Mouse (Mus musculus) thymus, postnatal 36 days (tissue): ENCODE data around the gene Qser1.

Experiments used
- DNase-seq, 2 experiments: peaks; one replicate each; pipeline ENCODE4 v3.0.0; 2022; ENCODE audit warnings: mixed read lengths in 2 of 2

Qser1 gene

DNA sequence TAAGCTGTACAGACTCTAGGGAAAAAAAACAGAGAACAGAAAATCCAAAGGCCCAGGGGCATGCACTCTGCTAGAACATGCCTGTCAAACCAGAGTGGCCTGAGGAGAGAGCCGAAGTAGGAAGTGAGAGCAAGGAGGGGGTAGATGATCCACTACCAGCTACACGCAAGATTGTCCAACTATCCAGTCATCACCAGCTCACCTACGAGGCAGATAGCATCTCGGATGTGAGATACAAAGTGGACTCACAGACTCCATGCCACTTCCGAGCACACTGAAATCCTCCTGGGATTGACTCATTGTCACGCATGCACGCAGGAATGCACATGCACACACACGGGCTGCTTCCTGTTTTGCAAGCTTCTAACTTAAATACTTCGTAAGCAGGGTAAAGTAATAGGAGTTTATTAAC lies 84.5 kb downstream of the Qser1 start:
- no peak for DNase-seq

DNA sequence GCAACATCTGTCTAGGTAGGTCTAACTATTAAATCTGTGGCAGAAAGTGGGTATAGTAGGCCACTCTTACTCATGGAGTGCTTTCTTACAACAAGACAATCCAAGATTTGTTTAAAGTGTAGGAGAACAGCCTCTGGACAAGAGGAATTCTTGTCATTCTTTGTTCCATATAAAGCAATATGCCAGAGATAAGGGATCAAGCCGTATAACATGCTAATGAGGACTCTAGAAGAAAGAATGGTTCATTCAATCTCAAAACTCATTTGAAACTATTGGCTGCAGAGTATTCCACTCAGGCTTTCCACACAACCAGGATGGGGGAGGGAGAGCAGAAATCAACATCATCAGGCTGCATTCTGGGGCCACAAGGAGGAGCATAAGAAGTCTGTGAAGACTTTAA lies 89.2 kb downstream of the Qser1 start:
- no peak for DNase-seq

DNA sequence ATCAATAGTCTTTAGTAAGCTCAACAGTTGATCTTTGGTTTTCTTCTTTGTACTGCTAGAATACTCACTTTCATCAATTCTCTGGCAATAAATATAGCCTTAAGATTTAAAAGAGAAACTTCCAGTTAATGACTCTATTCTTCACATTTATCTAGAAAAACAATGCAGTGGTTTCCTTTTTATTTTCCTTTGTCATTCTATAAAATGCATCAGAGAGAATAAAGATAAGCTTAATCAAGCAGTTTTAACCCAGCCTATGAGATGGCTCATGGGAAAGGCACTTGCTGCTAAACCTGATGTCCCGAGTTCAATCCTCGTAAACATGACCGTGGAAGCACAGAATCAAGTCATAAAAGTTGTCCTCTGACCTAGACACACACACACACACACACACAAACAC lies 94.5 kb downstream of the Qser1 start:
- DNase-seq: no peak

DNA sequence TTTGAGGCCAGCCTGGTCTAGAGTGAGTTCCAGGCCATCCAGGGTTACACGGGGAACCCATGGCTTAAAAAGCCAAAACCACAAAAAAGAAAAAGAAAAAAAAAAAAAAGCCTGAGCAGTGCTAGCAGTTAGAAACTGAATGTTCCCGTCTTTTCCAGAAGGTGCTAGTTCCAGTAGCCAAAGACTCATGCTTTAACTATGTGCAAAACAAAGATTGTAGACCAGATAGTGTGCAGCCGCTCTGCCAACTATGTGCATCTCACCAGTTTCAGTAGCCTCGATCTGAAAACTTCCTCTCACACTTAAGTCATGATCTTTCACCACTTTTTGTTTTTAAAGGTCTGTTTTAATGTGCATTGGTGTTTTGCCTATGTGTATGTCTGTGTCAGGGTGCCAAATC lies 98.7 kb downstream of the Qser1 start:
- DNase-seq: no peak

DNA sequence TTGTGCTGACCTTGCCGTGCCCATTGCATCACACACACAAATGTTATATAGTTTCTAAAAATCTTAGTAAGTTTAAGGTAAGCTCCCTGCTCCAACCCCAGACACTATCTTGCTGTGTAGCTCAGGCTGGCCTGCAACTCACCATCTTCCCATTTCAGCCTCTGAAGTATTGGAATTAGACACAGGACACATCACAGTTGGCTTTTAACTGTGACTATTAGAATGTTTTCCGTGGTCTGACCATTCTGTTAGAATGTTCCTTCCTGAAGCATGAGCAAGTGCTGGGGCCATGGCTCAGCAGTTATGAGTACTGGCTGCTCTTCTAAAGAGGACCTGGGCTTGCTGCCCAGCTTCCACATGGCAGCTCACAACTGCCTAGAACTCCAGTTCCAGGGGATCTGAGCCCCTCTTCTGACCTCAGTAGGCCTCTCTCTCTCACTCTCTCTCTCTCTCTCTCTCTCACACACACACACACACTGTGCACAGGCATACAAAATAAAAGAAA lies 99.3 kb downstream of the Qser1 start:
- no peak for DNase-seq

DNA sequence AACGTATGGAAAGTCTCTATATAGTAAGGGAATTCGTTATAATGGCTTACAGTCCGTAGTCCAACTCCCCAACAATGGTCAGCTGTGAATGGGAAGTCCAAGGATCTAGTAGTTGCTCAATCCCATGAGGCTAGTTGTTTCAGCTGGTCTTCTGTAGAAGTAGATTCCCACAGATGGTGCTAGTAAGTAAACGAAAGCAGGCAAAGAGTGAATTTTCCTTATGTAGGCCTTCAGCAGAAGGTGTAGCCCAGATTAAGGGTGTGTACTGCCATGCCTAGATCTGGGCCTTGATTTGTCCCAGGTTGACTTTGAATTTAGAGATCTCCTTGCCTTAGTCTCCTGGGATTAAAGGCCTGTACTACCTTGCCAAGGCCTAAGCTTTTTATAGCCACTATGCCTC lies 100.3 kb downstream of the Qser1 start, which contains the start of gene Pin1rt1:
Gene Pin1rt1 (minus strand): TSS at position 101 of the 400 bp plus-strand sequence.
- no peak for DNase-seq

DNA sequence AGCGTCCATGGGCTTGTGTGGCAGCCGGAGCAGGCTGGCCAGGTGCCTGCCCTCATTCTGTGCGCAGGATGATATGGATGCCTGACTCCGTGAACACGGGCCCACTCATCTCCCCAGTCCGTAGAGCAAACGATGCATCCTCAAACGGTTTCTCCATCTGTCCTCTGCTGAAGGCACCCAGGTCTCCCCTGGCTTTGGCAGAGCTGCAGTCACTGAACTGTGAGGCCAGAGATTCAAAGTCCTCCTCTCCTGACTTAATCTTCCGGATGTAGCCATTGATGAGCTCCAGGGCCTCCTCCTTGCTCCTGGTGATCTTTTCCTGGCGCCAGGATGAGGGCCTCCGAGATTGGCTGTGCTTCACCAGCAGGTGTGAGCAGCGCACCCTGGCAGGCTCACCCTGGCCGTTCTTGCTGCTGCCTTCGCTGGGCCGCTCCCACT lies 102.3 kb downstream of the Qser1 start:
- no peak for DNase-seq

DNA sequence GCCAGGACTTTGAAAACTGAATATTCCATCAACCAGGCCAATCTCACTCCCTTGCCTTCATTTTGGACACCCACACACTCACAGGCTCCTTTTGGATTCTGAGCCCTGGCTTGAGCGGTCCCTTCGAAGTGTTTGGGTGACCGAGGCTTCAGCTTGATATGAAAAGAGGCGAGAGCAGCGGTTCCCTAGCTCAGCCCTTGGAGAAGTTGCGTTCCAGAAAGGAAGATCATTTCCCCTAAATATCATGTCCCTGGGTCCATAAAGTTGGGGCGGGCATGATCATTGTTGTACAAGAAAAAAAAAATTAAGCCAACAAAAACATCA lies 104.1 kb downstream of the Qser1 start:
- DNase-seq: no peak

DNA sequence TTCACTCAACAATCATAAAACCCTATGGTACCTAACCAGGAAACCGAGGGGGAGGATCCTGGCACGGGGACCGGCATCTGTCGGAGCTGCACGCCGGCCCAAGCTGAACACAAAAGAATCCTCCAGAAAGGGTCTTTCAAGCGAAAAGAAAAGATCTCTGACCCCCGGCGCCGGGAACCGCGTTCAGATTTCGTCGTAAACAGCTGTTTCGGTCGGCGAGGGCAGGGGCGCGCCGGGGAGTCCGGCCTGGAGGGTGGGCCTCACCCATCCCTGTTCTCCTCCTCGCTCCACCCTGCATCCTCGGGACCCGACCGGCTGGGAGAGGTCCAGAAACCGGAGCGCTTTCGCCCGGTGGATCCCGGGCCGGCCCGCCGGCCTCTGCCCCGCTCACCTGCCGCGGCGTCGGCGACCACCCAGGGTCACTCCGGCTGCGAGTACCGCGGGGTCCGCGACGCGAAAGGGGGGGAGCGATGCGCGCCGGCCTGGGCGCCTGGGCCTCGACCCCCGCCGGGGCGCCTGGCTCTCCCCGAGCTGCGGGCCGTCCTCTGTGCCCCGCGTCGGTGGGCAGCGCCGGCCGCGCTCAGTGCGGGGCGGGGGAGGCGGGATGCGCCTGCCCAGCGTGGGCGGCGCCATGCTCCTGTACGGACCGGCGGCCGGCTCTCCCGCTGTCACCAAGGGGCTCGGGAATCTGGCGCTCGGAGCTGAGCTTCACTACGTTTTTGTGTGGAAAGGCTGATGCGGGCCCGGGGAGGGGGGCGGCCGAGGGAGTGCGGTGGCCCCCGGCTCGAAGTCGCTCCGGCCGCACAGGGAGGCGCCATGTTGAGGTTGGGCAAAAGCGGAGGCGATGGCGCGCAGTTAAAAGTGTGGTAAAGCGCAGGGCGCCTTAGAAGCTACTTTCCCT lies 104.7 kb downstream of the Qser1 start, which contains the start of gene Tcp11l1:
Gene Tcp11l1 (minus strand): TSS at position 585 of the 901 bp plus-strand sequence.
- peak; percentile 29 for DNase-seq

DNA sequence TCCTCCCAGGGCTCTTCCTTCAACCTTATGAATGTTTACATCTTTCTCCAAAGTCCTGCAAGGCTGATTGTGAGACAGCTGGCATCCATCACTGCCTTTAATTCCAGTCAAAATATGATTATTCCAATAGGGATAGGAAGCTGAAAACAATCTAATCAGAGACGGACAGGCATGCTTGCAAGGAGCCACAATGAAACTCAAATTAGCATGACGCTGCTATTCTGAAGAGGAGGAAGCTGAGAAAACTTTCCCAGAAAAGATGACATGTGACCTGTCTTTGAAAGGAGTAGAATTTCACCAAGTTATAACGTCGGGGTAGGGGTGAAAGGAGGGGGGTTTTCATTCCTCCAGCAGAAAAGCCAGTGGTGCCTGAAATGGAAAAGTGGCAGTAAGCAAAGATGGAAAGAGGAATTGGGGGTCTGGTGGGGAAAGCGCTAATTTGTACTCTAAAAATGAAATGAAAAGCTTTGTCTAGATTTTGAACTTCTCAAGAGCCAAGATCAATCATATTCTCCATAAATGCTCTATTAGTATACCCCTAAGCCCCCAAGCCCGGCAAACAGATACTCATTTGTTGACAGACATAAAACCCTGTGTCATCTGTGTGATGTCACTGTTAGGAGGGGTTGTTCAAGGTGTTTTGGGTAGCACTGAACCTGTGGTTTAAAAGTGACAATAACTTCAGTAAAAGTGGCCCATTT lies 105.7 kb downstream of the Qser1 start:
- DNase-seq: no peak

DNA sequence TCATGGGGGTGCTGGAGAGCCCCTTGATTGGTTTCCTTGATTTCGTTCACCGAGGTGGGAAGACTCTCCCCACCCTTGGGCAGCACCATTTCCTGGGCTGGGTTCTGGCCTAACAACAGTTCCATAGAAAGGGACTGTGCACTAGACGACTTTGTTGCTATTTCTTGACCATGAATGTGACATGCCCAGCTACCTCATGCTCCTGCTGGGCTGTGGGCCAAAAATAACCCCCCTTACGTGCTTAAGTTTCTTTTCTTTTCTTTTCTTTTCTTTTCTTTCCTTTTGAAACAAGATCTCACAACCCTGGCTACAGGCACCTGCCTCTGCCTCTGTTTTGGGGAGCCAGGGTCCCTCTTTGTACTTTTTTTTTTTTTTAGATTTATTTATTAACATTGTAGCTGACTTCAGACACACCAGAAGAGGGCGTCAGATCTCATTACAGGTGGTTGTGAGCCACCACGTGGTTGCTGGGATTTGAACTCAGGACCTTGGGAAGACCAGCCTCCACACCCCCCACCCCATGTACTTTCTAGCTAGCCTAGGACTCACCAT lies 106.7 kb downstream of the Qser1 start:
- no peak for DNase-seq
